Comparison of ENCODE assay signal across 28 mouse cellular contexts in the genomic region with DNA sequence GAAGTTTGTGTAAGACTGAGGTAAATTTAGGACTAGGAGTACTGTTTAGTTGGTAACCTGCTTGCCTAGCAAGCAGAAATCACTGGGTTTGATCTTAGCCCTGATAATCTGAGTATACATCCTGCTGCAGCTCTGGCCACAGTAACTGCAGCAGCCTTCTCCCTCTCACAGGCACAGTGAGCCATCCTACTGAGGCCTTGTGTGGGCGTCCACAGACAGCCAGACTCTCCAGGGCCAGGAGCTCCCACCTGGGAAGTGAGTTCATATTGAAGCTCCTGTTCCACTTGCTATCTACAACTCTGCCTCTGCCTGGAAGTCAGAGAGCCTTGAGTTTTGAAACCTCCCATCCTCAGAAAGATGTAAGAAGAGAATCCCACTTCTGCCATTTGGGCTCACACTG. TPM values are rescaled to one million over a fixed set of nuclear protein-coding genes. Genes with fewer than 3 reads are reported as not detected.
A peak's percentile ranks its signal among the peaks of the same experiment; 100 is the strongest.
DNase-seq lines count a peak whose midpoint lies in the region; ATAC-seq lines count a peak whose summit lies in the region.
"Had no signal": no experiment of that assay in that cellular context is flagged by ENCODE, and none has a peak within 500 bp of the region (broad histone marks: within the 10 kb centered on the region; RNA-seq: fewer than 3 reads in every experiment).

No protein-coding gene starts in this region.

- no peak overlapping the region for H3K27ac ChIP-seq in midbrain, embryonic 14.5 days (replicated peaks; ENCODE audit: low read depth, low read length)
- H3K27ac ChIP-seq: forebrain, embryonic 10.5 days; forebrain, embryonic 13.5 days; gastrocnemius, adult 2 months; heart, embryonic 15.5 days; hindbrain, embryonic 14.5 days; hindbrain, postnatal 0 days had no signal

- no peaks in the 10 kb centered on the region for H3K9me3 ChIP-seq in midbrain, embryonic 14.5 days (ENCODE audit: control insufficient read depth, low read length)
- H3K9me3 ChIP-seq: forebrain, embryonic 10.5 days; forebrain, embryonic 13.5 days; heart, embryonic 12.5 days; heart, embryonic 15.5 days had no signal

- H3K4me2 ChIP-seq in midbrain, embryonic 14.5 days (ENCODE audit: low read length): no peak overlapping the region
- H3K4me2 ChIP-seq: forebrain, embryonic 13.5 days; heart, embryonic 12.5 days; heart, embryonic 15.5 days; hindbrain, embryonic 14.5 days had no signal

- peak; percentile 97 for ATAC-seq in frontal cortex, adult (ENCODE audit: low TSS enrichment)
- no peak for ATAC-seq in midbrain, embryonic 14.5 days (ENCODE audit: low FRiP score, low TSS enrichment)
- ATAC-seq: activated CD4-positive, CD25-positive, alpha-beta regulatory T cell, adult 4 months; forebrain, embryonic 13.5 days; forebrain, embryonic 16.5 days; hindbrain, postnatal 0 days had no signal

- no peak for DNase-seq in frontal cortex, postnatal 10 days (ENCODE audit: low spot score in 2 of 2)
- DNase-seq in left cerebral cortex, adult 18-20 months (ENCODE audit: low spot score in 2 of 2): peak; percentile 35 to 49
- no peak for DNase-seq in left cerebral cortex, adult 11 months (ENCODE audit: low spot score)
- peak; percentile 33 to 39 for DNase-seq in right cerebral cortex, adult 2 months (ENCODE audit: low spot score in 2 of 2)
- no peak for DNase-seq in right cerebral cortex, postnatal 10 days (ENCODE audit: low spot score in 2 of 2)
- no peak for DNase-seq in midbrain, embryonic 14.5 days
- DNase-seq: adrenal gland, adult 8-10 months; adrenal gland, postnatal 25 days; cerebellum, adult 18-20 months; cerebellum, adult 9-10 months; cerebellum, postnatal 14 days; gastrocnemius, adult 2 months; gastrocnemius, postnatal 14 days; heart, adult 18-20 months; heart, postnatal 10 days; heart, postnatal 36 days had no signal

- H3K9ac ChIP-seq in midbrain, embryonic 14.5 days (replicated peaks; ENCODE audit: low read length): no peak overlapping the region
- H3K9ac ChIP-seq: forebrain, embryonic 13.5 days; heart, embryonic 12.5 days; heart, embryonic 15.5 days; hindbrain, embryonic 14.5 days had no signal

- H3K36me3 ChIP-seq in midbrain, embryonic 14.5 days (ENCODE audit: control insufficient read depth, insufficient read depth, low read length): no peaks in the 10 kb centered on the region
- H3K36me3 ChIP-seq: forebrain, embryonic 10.5 days; heart, embryonic 12.5 days; heart, embryonic 15.5 days had no signal

- no peak overlapping the region for H3K4me3 ChIP-seq in midbrain, embryonic 14.5 days (replicated peaks; ENCODE audit: low read depth, low read length)
- H3K4me3 ChIP-seq: forebrain, embryonic 10.5 days; forebrain, embryonic 13.5 days; gastrocnemius, adult 2 months; heart, embryonic 12.5 days; heart, embryonic 15.5 days had no signal

- no peaks in the 10 kb centered on the region for H3K27me3 ChIP-seq in midbrain, embryonic 14.5 days (ENCODE audit: control insufficient read depth, insufficient read depth, low read length)
- H3K27me3 ChIP-seq: forebrain, embryonic 13.5 days; heart, embryonic 12.5 days; heart, embryonic 15.5 days had no signal

- 76% methylated on average over 1 of the region's 1 CpGs for WGBS in midbrain, embryonic 14.5 days

- no peaks in the 10 kb centered on the region for H3K4me1 ChIP-seq in midbrain, embryonic 14.5 days (ENCODE audit: control insufficient read depth, insufficient read depth, low read length)
- H3K4me1 ChIP-seq: forebrain, embryonic 10.5 days; forebrain, embryonic 13.5 days; heart, embryonic 12.5 days; heart, embryonic 15.5 days had no signal

RNA-seq across cellular contexts. Expression of gene Sptssb, which starts 24.0 kb away (rescaled TPM):
- 1 to 10 TPM; 3.1 to 8.3 TPM for total RNA-seq in left cerebral cortex, adult 18-20 months (2021)
- 0.38 and 0.39 TPM in 2 replicates for polyA plus RNA-seq in midbrain, embryonic 14.5 days (2014; fragmentation: Nextera tagmentation; extraction: Ambion mirVana)
- total RNA-seq: adrenal gland, adult 8-10 months; adrenal gland, postnatal 25 days; ES-E14; gastrocnemius, adult 2 months; gastrocnemius, postnatal 14 days; gastrocnemius, postnatal 4 days; heart, adult 18-20 months; heart, postnatal 10 days; heart, postnatal 36 days had no signal
- polyA plus RNA-seq: activated CD4-positive, CD25-positive, alpha-beta regulatory T cell, adult 4 months; forebrain, embryonic 10.5 days; forebrain, embryonic 13.5 days; hindbrain, embryonic 11.5 days had no signal

Comparison
In these comparisons a context has a peak if more than half of its experiments do, and no peak if none do; other contexts are left out.
1. DNase-seq: peak in left cerebral cortex, adult 18-20 months (2 of 2) and right cerebral cortex, adult 2 months (2 of 2); none in frontal cortex, postnatal 10 days (0 of 2), left cerebral cortex, adult 11 months (single experiment), right cerebral cortex, postnatal 10 days (0 of 2) and midbrain, embryonic 14.5 days (single experiment).